Mouse (Mus musculus) kidney, adult 10 weeks (tissue): ENCODE results near the gene Cps1. TPM values are rescaled to one million over a fixed set of nuclear protein-coding genes. Genes with fewer than 3 reads are reported as not detected.

Experiments used
- polyA plus RNA-seq: library from polyadenylated mRNA; stranded (reverse); fragments of 350-450 nt; fragmentation: Illumina TruSeq; extraction: RNeasy Lipid Tissue Mini Kit (QIAGEN cat#74804); gene quantifications from one replicate; pipeline ENCODE4 v1.2.3, GENCODE M21; 2014; ENCODE audit warnings: low read depth, low replicate concordance

The Cps1 gene
- 0.57 TPM for polyA plus RNA-seq

GRCm38 (mm10) chr1:67122797-67123196 is at the start of gene Cps1:
Gene Cps1 (plus strand): TSS chr1:67123026.

Other genes starting within 250 kb of the Cps1 start
- not detected for gene Myl1, start 177.6 kb upstream of the Cps1 start, polyA plus RNA-seq
- gene Lancl1, start 84.2 kb upstream of the Cps1 start, polyA plus RNA-seq = 16.4 TPM